Mouse (Mus musculus) neural tube, embryonic 12.5 days (tissue): ENCODE measurements around the gene Flt3l. TPM values are rescaled to one million over a fixed set of nuclear protein-coding genes. Genes with fewer than 3 reads are reported as not detected.
"Not testable (repeated sequence)": the region's sequence is repeated elsewhere in the genome, so short reads cannot be mapped to it uniquely, and the experiment has no call there.

ENCODE experiments used
- ATAC-seq: fragments of 200-750 bp; cut with Nextera tagmentation; 2 replicates; pipeline ENCODE4 v1.8.0; 2017; ENCODE audit warnings: low read depth, mild to moderate bottlenecking, moderate TSS enrichment, moderate library complexity; ENCODE audit not compliant: low FRiP score
- H3K27ac ChIP-seq: fragments of 300-500 bp; sonication (generic); 2 replicates; pipeline ENCODE4 v1.5.1; 2016
- H3K27me3 ChIP-seq: fragments of 300-500 bp; sonication (generic); replicated peaks from 2 replicates; pipeline ENCODE4 v1.6.1; 2016; ENCODE audit warnings: mild to moderate bottlenecking
- H3K36me3 ChIP-seq: fragments of 300-500 bp; sonication (generic); 2 replicates; pipeline ENCODE4 v1.6.1; 2016; ENCODE audit warnings: mild to moderate bottlenecking
- H3K4me1 ChIP-seq: fragments of 300-500 bp; sonication (generic); 2 replicates; pipeline ENCODE4 v1.6.1; 2016
- H3K4me2 ChIP-seq: fragments of 300-500 bp; sonication (generic); replicated peaks from 2 replicates; pipeline ENCODE4 v1.6.1; 2016; ENCODE audit warnings: mild to moderate bottlenecking
- H3K4me3 ChIP-seq: fragments of 300-500 bp; sonication (generic); 2 replicates; pipeline ENCODE4 v1.5.1; 2016
- H3K9ac ChIP-seq: fragments of 300-500 bp; sonication (generic); 2 replicates; pipeline ENCODE4 v1.6.1; 2016; ENCODE audit warnings: mild to moderate bottlenecking
- H3K9me3 ChIP-seq: fragments of 300-500 bp; sonication (generic); 2 replicates; pipeline ENCODE4 v1.6.1; 2016; ENCODE audit warnings: mild to moderate bottlenecking
- WGBS: fragments of 180-500 bp; shearing (Covaris S2); methylation state at CpG from one replicate; pipeline ENCODE4 v1.1.7; 2016; 5-methylcytosine and 5-hydroxymethylcytosine counted together
- polyA plus RNA-seq: library from polyadenylated mRNA; unstranded; fragments of >200 nt; fragmentation: Nextera tagmentation; extraction: Ambion mirVana; gene quantifications from 2 replicates; pipeline ENCODE4 v1.2.1, GENCODE M21; 2016

Gene Flt3l
- polyA plus RNA-seq, 1 experiment from 2014 or later = 1.3 TPM

GRCm38 (mm10) chr7:45118336-45118735 lies 17.9 kb downstream of the Flt3l start:
- 91% methylated on average over 6 of the region's 6 CpGs for WGBS
- H3K9ac ChIP-seq = no peak overlapping the region
- ATAC-seq = no peak
- H3K9me3 ChIP-seq = no peaks in the 10 kb centered on the region
- no peak overlapping the region for H3K4me2 ChIP-seq
- no peaks in the 10 kb centered on the region for H3K27me3 ChIP-seq
- no peak overlapping the region for H3K27ac ChIP-seq
- no peak overlapping the region for H3K4me3 ChIP-seq
- H3K4me1 ChIP-seq = peaks cover 13% of the 10 kb centered on the region
- H3K36me3 ChIP-seq = peaks cover 42% of the 10 kb centered on the region

GRCm38 (mm10) chr7:45117566-45117965 lies 18.7 kb downstream of the Flt3l start:
- no peak for ATAC-seq
- WGBS = 86% methylated on average over 8 of the region's 8 CpGs
- Histone ChIP-seq H3K4me3 (no peak overlapping the region), H3K27me3 (no peaks in the 10 kb centered on the region), H3K4me1 (peaks cover 5% of the 10 kb centered on the region), H3K36me3 (peaks cover 37% of the 10 kb centered on the region), H3K9me3 (no peaks in the 10 kb centered on the region), H3K27ac (no peak overlapping the region), H3K9ac (no peak overlapping the region), H3K4me2 (no peak overlapping the region)

- H3K4me1 ChIP-seq = no peaks in the 10 kb centered on the region
- ATAC-seq = no peak
- H3K27ac ChIP-seq = no peak overlapping the region
- no peaks in the 10 kb centered on the region; the same call in 1 of the 2 replicates for H3K36me3 ChIP-seq
- no peak overlapping the region for H3K4me2 ChIP-seq
- H3K9ac ChIP-seq = no peak overlapping the region
- no peaks in the 10 kb centered on the region for H3K27me3 ChIP-seq
- no peaks in the 10 kb centered on the region for H3K9me3 ChIP-seq
- H3K4me3 ChIP-seq = no peak overlapping the region
- WGBS = 88% methylated on average over 2 of the region's 2 CpGs
Observed at GRCm38 (mm10) chr7:45113476-45113875, 22.8 kb downstream of the Flt3l start.

GRCm38 (mm10) chr7:45112529-45112928 lies 23.7 kb downstream of the Flt3l start:
- no peak overlapping the region for H3K9ac ChIP-seq
- no peaks in the 10 kb centered on the region for H3K4me1 ChIP-seq
- no peak overlapping the region for H3K4me3 ChIP-seq
- H3K27me3 ChIP-seq = no peaks in the 10 kb centered on the region
- H3K27ac ChIP-seq = no peak overlapping the region
- no peaks in the 10 kb centered on the region; the same call in 1 of the 2 replicates for H3K36me3 ChIP-seq
- no peaks in the 10 kb centered on the region for H3K9me3 ChIP-seq
- 80% methylated on average over 3 of the region's 3 CpGs for WGBS
- H3K4me2 ChIP-seq = no peak overlapping the region
- ATAC-seq = no peak

GRCm38 (mm10) chr7:45111940-45112339 lies 24.3 kb downstream of the Flt3l start:
- Histone ChIP-seq H3K4me3 (no peak overlapping the region), H3K4me1 (no peaks in the 10 kb centered on the region), H3K4me2 (no peak overlapping the region), H3K36me3 (no peaks in the 10 kb centered on the region), H3K27ac (no peak overlapping the region), H3K27me3 (no peaks in the 10 kb centered on the region), H3K9ac (no peak overlapping the region), H3K9me3 (no peaks in the 10 kb centered on the region)
- WGBS = 71% methylated on average over 2 of the region's 2 CpGs
- ATAC-seq = no peak

- H3K4me2 ChIP-seq, H3K4me1 ChIP-seq, H3K27ac ChIP-seq, H3K9ac ChIP-seq, H3K9me3 ChIP-seq, H3K27me3 ChIP-seq, H3K36me3 ChIP-seq, H3K4me3 ChIP-seq, ATAC-seq: not testable (repeated sequence)
- WGBS = 95% methylated on average over 4 of the region's 4 CpGs
Observed at GRCm38 (mm10) chr7:45110089-45110488, 26.1 kb downstream of the Flt3l start.

- H3K4me2 ChIP-seq = no peak overlapping the region
- H3K4me1 ChIP-seq = peaks cover 7% of the 10 kb centered on the region; the same call in 1 of the 2 replicates
- H3K27me3 ChIP-seq = no peaks in the 10 kb centered on the region
- no peaks in the 10 kb centered on the region for H3K36me3 ChIP-seq
- no peak overlapping the region for H3K4me3 ChIP-seq
- 54% methylated on average over 5 of the region's 5 CpGs for WGBS
- ATAC-seq = no peak
- H3K27ac ChIP-seq = no peak overlapping the region
- no peak overlapping the region for H3K9ac ChIP-seq
- H3K9me3 ChIP-seq = no peaks in the 10 kb centered on the region
Observed at GRCm38 (mm10) chr7:45107052-45107645, 29.1 kb downstream of the Flt3l start.

GRCm38 (mm10) chr7:45106441-45106840 lies 29.8 kb downstream of the Flt3l start:
- WGBS = 25% methylated on average over 6 of the region's 6 CpGs
- H3K9me3 ChIP-seq = no peaks in the 10 kb centered on the region
- H3K36me3 ChIP-seq = no peaks in the 10 kb centered on the region
- ATAC-seq = no peak
- H3K9ac ChIP-seq = no peak overlapping the region
- H3K4me3 ChIP-seq = no peak overlapping the region
- 0 out of 2 replicates have a peak overlapping the region, but pooled peaks have one; percentile 17 for H3K4me2 ChIP-seq
- H3K4me1 ChIP-seq = peaks cover 7% of the 10 kb centered on the region; the same call in 1 of the 2 replicates
- no peaks in the 10 kb centered on the region for H3K27me3 ChIP-seq
- no peak overlapping the region for H3K27ac ChIP-seq

- Histone ChIP-seq H3K9ac (no peak overlapping the region), H3K27ac (no peak overlapping the region), H3K4me3 (no peak overlapping the region), H3K27me3 (no peaks in the 10 kb centered on the region), H3K4me2 (no peak overlapping the region), H3K4me1 (peaks cover 7% of the 10 kb centered on the region; the same call in 1 of the 2 replicates), H3K36me3 (no peaks in the 10 kb centered on the region), H3K9me3 (no peaks in the 10 kb centered on the region)
- ATAC-seq = no peak
- WGBS = 76% methylated on average over 8 of the region's 8 CpGs
Observed at GRCm38 (mm10) chr7:45105491-45105890, 30.7 kb downstream of the Flt3l start.

GRCm38 (mm10) chr7:45104941-45105340 lies 31.3 kb downstream of the Flt3l start:
- Histone ChIP-seq H3K36me3 (no peaks in the 10 kb centered on the region), H3K27ac (no peak overlapping the region), H3K9ac (no peak overlapping the region), H3K4me1 (peaks cover 7% of the 10 kb centered on the region; the same call in 1 of the 2 replicates), H3K27me3 (no peaks in the 10 kb centered on the region), H3K9me3 (no peaks in the 10 kb centered on the region), H3K4me3 (no peak overlapping the region), H3K4me2 (no peak overlapping the region)
- no peak for ATAC-seq
- WGBS = 91% methylated on average over 5 of the region's 5 CpGs

- Histone ChIP-seq H3K27me3 (no peaks in the 10 kb centered on the region), H3K27ac (no peak within 1 kb of the TSS), H3K4me1 (peaks cover 7% of the 10 kb centered on the region; the same call in 1 of the 2 replicates), H3K9ac (no peak within 1 kb of the TSS), H3K9me3 (no peaks in the 10 kb centered on the region), H3K4me3 (no peak within 1 kb of the TSS; the same call in 1 of the 2 replicates), H3K4me2 (no peak within 1 kb of the TSS; the same call in 1 of the 2 replicates), H3K36me3 (no peaks in the 10 kb centered on the region)
- ATAC-seq = no peak
- WGBS = 77% methylated on average over 7 of the region's 7 CpGs
Observed at GRCm38 (mm10) chr7:45103652-45104180, 32.5 kb downstream of the Flt3l start, which contains the start of gene Fcgrt. Gene Fcgrt (minus strand): TSS chr7:45103851.

GRCm38 (mm10) chr7:45102940-45103585 lies 33.2 kb downstream of the Flt3l start:
- Histone ChIP-seq H3K27me3 (no peaks in the 10 kb centered on the region), H3K4me2 (no peak overlapping the region; the same call in 1 of the 2 replicates), H3K4me1 (peaks cover 7% of the 10 kb centered on the region; the same call in 1 of the 2 replicates), H3K27ac (no peak overlapping the region), H3K36me3 (no peaks in the 10 kb centered on the region), H3K9ac (no peak overlapping the region), H3K4me3 (no peak overlapping the region; the same call in 1 of the 2 replicates), H3K9me3 (no peaks in the 10 kb centered on the region)
- 84% methylated on average over 9 of the region's 9 CpGs for WGBS
- no peak for ATAC-seq
